Mouse (Mus musculus) thymus, postnatal 25 days (tissue): ENCODE measurements around the gene Acer3.
A peak's percentile ranks its signal among the peaks of the same experiment; 100 is the strongest.

ENCODE experiments used
- DNase-seq: peaks from one replicate; pipeline ENCODE4 v3.0.0; 2022

The Acer3 gene

GRCm38 (mm10) chr7:98321083-98321482, at the start of gene Acer3:
Gene Acer3, minus strand, starts transcription at chr7:98321208.
- DNase-seq = no peak

GRCm38 (mm10) chr7:98369762-98370369, 48.9 kb upstream of the Acer3 start:
- no peak for DNase-seq

- no peak for DNase-seq
These were observed 40.7 kb upstream of the Acer3 start for GRCm38 (mm10) chr7:98361662-98362061.

GRCm38 (mm10) chr7:98361063-98361652, 40.1 kb upstream of the Acer3 start, which contains the start of gene Tsku:
Gene Tsku, minus strand, starts transcription at chr7:98361328.
- peak; percentile 48 for DNase-seq

- no peak for DNase-seq
These were observed 39.6 kb upstream of the Acer3 start for GRCm38 (mm10) chr7:98360621-98360990.

GRCm38 (mm10) chr7:98359951-98360620, 39.1 kb upstream of the Acer3 start:
- no peak for DNase-seq

GRCm38 (mm10) chr7:98358016-98358415, 37.0 kb upstream of the Acer3 start:
- no peak for DNase-seq

GRCm38 (mm10) chr7:98357324-98357723, 36.3 kb upstream of the Acer3 start:
- no peak for DNase-seq

GRCm38 (mm10) chr7:98354921-98355310, 33.9 kb upstream of the Acer3 start:
- no peak for DNase-seq

- DNase-seq = no peak
These were observed 33.3 kb upstream of the Acer3 start for GRCm38 (mm10) chr7:98354160-98354920.

- no peak for DNase-seq
These were observed 32.6 kb upstream of the Acer3 start for GRCm38 (mm10) chr7:98353616-98354015.

GRCm38 (mm10) chr7:98351523-98351922, 30.5 kb upstream of the Acer3 start:
- DNase-seq = no peak

GRCm38 (mm10) chr7:98349821-98350220, 28.8 kb upstream of the Acer3 start:
- no peak for DNase-seq

GRCm38 (mm10) chr7:98349096-98349495, 28.1 kb upstream of the Acer3 start:
- DNase-seq = peak; percentile 83

GRCm38 (mm10) chr7:98348043-98348442, 27.0 kb upstream of the Acer3 start:
- DNase-seq = peak; percentile 71

GRCm38 (mm10) chr7:98347471-98347870, 26.5 kb upstream of the Acer3 start:
- DNase-seq = no peak

GRCm38 (mm10) chr7:98345036-98345435, 24.0 kb upstream of the Acer3 start:
- no peak for DNase-seq

GRCm38 (mm10) chr7:98344361-98344760, 23.4 kb upstream of the Acer3 start:
- peak; percentile 68 for DNase-seq

- DNase-seq = no peak
These were observed 21.2 kb upstream of the Acer3 start for GRCm38 (mm10) chr7:98342249-98342648.

- peak; percentile 85 for DNase-seq
These were observed 20.5 kb upstream of the Acer3 start for GRCm38 (mm10) chr7:98341475-98341874.

GRCm38 (mm10) chr7:98340343-98340742, 19.3 kb upstream of the Acer3 start:
- DNase-seq = no peak

GRCm38 (mm10) chr7:98333987-98334386, 13.0 kb upstream of the Acer3 start:
- no peak for DNase-seq

GRCm38 (mm10) chr7:98333507-98333906, 12.5 kb upstream of the Acer3 start:
- no peak for DNase-seq
